Mouse (Mus musculus): ENCODE results near the gene Abhd2. TPM values are rescaled to one million over a fixed set of nuclear protein-coding genes. Genes with fewer than 3 reads are reported as not detected.

The Abhd2 gene
- polyA plus RNA-seq (2014; fragmentation: Nextera tagmentation; extraction: Ambion mirVana) = 13.2 and 14.1 TPM in 2 replicates

GRCm38 (mm10) chr7:79272789-79273718 is at the start of gene Abhd2:
Abhd2 (plus strand) TSS chr7:79273199.
- Histone ChIP-seq H3K36me3 (ENCODE audit: control insufficient read depth, insufficient read depth, low read length) (no peaks in the 10 kb centered on the region), H3K4me3 (ENCODE audit: low read depth, low read length) (peak within 1 kb of the TSS; percentile 74), H3K4me1 (replicated peaks; ENCODE audit: control insufficient read depth, insufficient read depth, low read length) (peaks cover 10% of the 10 kb centered on the region; the same call in 1 of the 2 replicates), H3K4me2 (ENCODE audit: low read depth, low read length, severe bottlenecking) (peak within 1 kb of the TSS; percentile 74), H3K27ac (ENCODE audit: low read depth, low read length) (peak within 1 kb of the TSS; percentile 53), H3K9me3 (ENCODE audit: control insufficient read depth, low read length) (no peaks in the 10 kb centered on the region), H3K27me3 (ENCODE audit: control insufficient read depth, insufficient read depth, low read length) (no peaks in the 10 kb centered on the region), H3K9ac (ENCODE audit: low read length) (peak within 1 kb of the TSS; percentile 85)
- WGBS = under 1% methylated on average over 54 of the region's 54 CpGs
- peak; percentile 100 for ATAC-seq (replicated peaks; ENCODE audit: low FRiP score)
- peak; percentile 99 for DNase-seq (ENCODE audit: low spot score)

GRCm38 (mm10) chr7:79225477-79225876 is 47.5 kb upstream of the Abhd2 start:
- 91% methylated on average over 8 of the region's 8 CpGs for WGBS
- Histone ChIP-seq H3K27me3 (ENCODE audit: control insufficient read depth, insufficient read depth, low read length) (no peaks in the 10 kb centered on the region), H3K4me2 (ENCODE audit: low read depth, low read length, severe bottlenecking) (no peak overlapping the region), H3K9me3 (ENCODE audit: control insufficient read depth, low read length) (no peaks in the 10 kb centered on the region), H3K36me3 (ENCODE audit: control insufficient read depth, insufficient read depth, low read length) (no peaks in the 10 kb centered on the region), H3K4me1 (replicated peaks; ENCODE audit: control insufficient read depth, insufficient read depth, low read length) (no peaks in the 10 kb centered on the region), H3K27ac (ENCODE audit: low read depth, low read length) (no peak overlapping the region), H3K9ac (ENCODE audit: low read length) (no peak overlapping the region), H3K4me3 (ENCODE audit: low read depth, low read length) (no peak overlapping the region)
- ATAC-seq (replicated peaks; ENCODE audit: low FRiP score) (no peak), DNase-seq (ENCODE audit: low spot score) (no peak)

DNA sequence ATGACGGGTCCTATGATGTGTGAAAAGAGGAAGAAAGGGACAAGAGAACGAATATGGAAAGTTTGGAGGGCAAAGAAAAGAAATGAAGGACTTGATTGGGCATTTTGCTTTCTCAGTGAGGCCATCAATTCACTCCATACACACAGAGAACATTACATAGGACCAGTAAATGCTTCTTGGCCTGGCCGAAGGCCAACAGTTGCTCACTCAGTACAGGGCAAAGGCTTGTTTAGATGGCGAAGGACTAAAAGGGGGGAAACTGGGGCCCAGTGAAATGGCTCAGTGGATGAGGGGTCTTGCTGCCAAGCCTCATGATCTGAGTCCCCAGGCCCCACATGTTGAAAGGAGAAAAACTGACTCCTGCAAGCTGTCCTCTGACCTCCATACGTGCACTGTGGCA is 46.8 kb upstream of the Abhd2 start:
- ATAC-seq (replicated peaks; ENCODE audit: low FRiP score) (no peak), DNase-seq (ENCODE audit: low spot score) (no peak)
- Histone ChIP-seq H3K36me3 (ENCODE audit: control insufficient read depth, insufficient read depth, low read length) (no peaks in the 10 kb centered on the region), H3K4me3 (ENCODE audit: low read depth, low read length) (no peak overlapping the region), H3K9me3 (ENCODE audit: control insufficient read depth, low read length) (no peaks in the 10 kb centered on the region), H3K27me3 (ENCODE audit: control insufficient read depth, insufficient read depth, low read length) (no peaks in the 10 kb centered on the region), H3K4me2 (ENCODE audit: low read depth, low read length, severe bottlenecking) (no peak overlapping the region), H3K4me1 (replicated peaks; ENCODE audit: control insufficient read depth, insufficient read depth, low read length) (no peaks in the 10 kb centered on the region), H3K9ac (ENCODE audit: low read length) (no peak overlapping the region), H3K27ac (ENCODE audit: low read depth, low read length) (no peak overlapping the region)
- 93% methylated on average over 5 of the region's 5 CpGs for WGBS

DNA sequence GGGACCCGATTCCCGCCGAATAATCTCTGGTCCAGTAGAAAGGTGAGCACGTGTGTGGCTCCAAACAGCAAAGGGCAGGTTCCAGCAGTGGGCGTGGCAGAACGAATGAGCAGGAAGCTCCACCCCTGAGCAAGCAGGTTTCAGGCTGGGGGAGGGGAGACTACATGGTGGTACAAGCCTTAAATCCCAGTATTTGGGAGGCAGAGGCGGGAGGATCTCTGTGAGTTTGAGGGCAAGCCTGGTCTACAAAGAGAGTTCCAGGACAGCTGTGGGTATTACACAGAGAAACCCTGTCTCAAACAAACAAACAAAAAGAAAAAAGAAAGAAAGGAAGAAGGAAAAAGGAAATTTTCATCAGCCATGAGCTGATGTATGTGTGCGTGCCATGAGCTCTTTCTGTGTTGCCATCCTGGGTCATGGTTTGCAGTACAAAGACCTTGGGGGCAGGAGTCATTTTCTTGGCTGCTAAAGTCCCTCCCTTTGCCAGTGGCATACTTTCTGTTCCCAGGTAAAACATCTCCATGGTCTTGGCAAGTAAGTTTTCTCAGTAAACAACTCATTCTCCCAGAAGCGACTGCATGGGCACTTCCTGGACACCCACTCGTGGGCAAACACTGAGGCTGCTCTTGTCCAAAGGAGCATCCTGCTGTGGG is 46.0 kb upstream of the Abhd2 start:
- no peak for DNase-seq (ENCODE audit: low spot score)
- Histone ChIP-seq H3K27me3 (ENCODE audit: control insufficient read depth, insufficient read depth, low read length) (no peaks in the 10 kb centered on the region), H3K4me3 (ENCODE audit: low read depth, low read length) (no peak overlapping the region), H3K4me1 (replicated peaks; ENCODE audit: control insufficient read depth, insufficient read depth, low read length) (no peaks in the 10 kb centered on the region), H3K36me3 (ENCODE audit: control insufficient read depth, insufficient read depth, low read length) (no peaks in the 10 kb centered on the region), H3K9me3 (ENCODE audit: control insufficient read depth, low read length) (no peaks in the 10 kb centered on the region), H3K9ac (ENCODE audit: low read length) (no peak overlapping the region), H3K27ac (ENCODE audit: low read depth, low read length) (no peak overlapping the region), H3K4me2 (ENCODE audit: low read depth, low read length, severe bottlenecking) (no peak overlapping the region)
- WGBS = 87% methylated on average over 5 of the region's 10 CpGs
- no peak for ATAC-seq (replicated peaks; ENCODE audit: low FRiP score)

GRCm38 (mm10) chr7:79228471-79228870 is 44.5 kb upstream of the Abhd2 start:
- Histone ChIP-seq H3K27ac (ENCODE audit: low read depth, low read length) (no peak overlapping the region), H3K4me3 (ENCODE audit: low read depth, low read length) (no peak overlapping the region), H3K9me3 (ENCODE audit: control insufficient read depth, low read length) (no peaks in the 10 kb centered on the region), H3K4me1 (replicated peaks; ENCODE audit: control insufficient read depth, insufficient read depth, low read length) (no peaks in the 10 kb centered on the region), H3K36me3 (ENCODE audit: control insufficient read depth, insufficient read depth, low read length) (no peaks in the 10 kb centered on the region), H3K4me2 (ENCODE audit: low read depth, low read length, severe bottlenecking) (no peak overlapping the region), H3K9ac (ENCODE audit: low read length) (no peak overlapping the region), H3K27me3 (ENCODE audit: control insufficient read depth, insufficient read depth, low read length) (no peaks in the 10 kb centered on the region)
- ATAC-seq (replicated peaks; ENCODE audit: low FRiP score) (no peak), DNase-seq (ENCODE audit: low spot score) (peak; percentile 89)
- WGBS = 30% methylated on average over 9 of the region's 9 CpGs

DNA sequence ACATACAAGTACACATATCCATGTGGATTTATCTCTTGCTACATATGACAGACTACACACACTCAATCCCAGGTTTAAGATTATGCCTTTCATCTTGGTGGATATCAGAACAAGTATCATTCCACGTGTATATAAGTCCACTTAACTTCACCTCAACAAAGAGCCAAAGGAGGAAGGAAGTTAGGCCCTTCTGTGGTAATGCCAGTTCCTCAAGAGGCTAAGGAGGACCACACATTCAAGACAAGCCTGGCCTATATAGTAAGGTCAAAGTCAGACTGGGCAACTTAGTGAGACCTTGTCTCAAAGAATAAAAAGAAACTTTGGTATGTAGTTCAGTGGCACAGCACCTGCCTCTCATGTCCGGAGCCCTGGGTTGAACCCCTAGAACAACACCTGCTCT is 41.4 kb upstream of the Abhd2 start:
- Histone ChIP-seq H3K27me3 (ENCODE audit: control insufficient read depth, insufficient read depth, low read length) (no peaks in the 10 kb centered on the region), H3K36me3 (ENCODE audit: control insufficient read depth, insufficient read depth, low read length) (no peaks in the 10 kb centered on the region), H3K27ac (ENCODE audit: low read depth, low read length) (no peak overlapping the region), H3K9me3 (ENCODE audit: control insufficient read depth, low read length) (no peaks in the 10 kb centered on the region), H3K4me3 (ENCODE audit: low read depth, low read length) (no peak overlapping the region), H3K4me1 (replicated peaks; ENCODE audit: control insufficient read depth, insufficient read depth, low read length) (no peaks in the 10 kb centered on the region), H3K4me2 (ENCODE audit: low read depth, low read length, severe bottlenecking) (no peak overlapping the region), H3K9ac (ENCODE audit: low read length) (no peak overlapping the region)
- WGBS = 84% methylated on average over 2 of the region's 2 CpGs
- no peak for DNase-seq (ENCODE audit: low spot score)
- ATAC-seq (replicated peaks; ENCODE audit: low FRiP score) = no peak

DNA sequence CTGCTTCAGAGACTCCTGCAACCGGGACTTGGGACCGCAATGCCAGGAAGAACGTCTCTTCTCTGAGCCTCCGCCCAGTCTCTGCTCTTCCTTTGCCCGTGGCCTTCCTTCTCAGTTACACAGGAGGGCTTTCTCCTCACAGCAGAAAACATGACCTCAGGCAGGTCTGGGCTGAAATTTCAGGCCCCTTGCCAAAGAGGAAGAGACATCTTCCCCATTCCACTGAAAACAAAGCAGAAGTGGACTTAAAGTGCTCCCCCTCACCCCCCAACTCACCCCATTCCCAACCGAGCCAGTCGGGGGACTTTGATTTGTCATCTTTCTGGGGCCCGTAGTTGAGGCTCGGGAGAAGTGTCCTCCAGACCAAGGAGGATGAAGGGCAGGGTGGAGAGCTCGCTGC is 41.0 kb upstream of the Abhd2 start:
- DNase-seq (ENCODE audit: low spot score) (no peak), ATAC-seq (replicated peaks; ENCODE audit: low FRiP score) (no peak)
- H3K9me3 ChIP-seq (ENCODE audit: control insufficient read depth, low read length) = no peaks in the 10 kb centered on the region
- no peaks in the 10 kb centered on the region for H3K4me1 ChIP-seq (replicated peaks; ENCODE audit: control insufficient read depth, insufficient read depth, low read length)
- no peaks in the 10 kb centered on the region for H3K27me3 ChIP-seq (ENCODE audit: control insufficient read depth, insufficient read depth, low read length)
- no peak overlapping the region for H3K27ac ChIP-seq (ENCODE audit: low read depth, low read length)
- WGBS = 89% methylated on average over 10 of the region's 10 CpGs
- H3K36me3 ChIP-seq (ENCODE audit: control insufficient read depth, insufficient read depth, low read length) = no peaks in the 10 kb centered on the region
- H3K9ac ChIP-seq (ENCODE audit: low read length) = no peak overlapping the region
- no peak overlapping the region for H3K4me3 ChIP-seq (ENCODE audit: low read depth, low read length)
- no peak overlapping the region for H3K4me2 ChIP-seq (ENCODE audit: low read depth, low read length, severe bottlenecking)

DNA sequence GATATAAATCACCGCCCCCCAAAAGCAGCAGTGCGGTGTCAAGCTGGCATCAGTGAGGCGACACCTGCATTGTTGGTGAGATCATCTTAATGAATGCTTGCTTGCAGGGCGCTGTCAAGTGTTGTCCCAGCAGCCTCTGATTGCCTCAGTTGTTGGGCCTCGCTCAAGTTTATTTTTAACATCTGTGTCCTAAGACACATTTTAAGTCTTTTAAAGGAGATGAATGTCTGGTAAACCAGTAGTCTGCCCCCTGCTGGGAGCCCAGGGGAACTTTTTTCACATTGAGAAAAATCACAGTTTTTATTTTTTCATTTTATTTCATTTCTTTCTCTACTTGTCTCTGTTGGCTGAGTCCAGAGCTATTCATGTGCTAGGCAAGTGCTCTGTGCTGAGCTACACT is 34.3 kb upstream of the Abhd2 start:
- ATAC-seq (replicated peaks; ENCODE audit: low FRiP score) = no peak

More for the DNA sequence above, 34.3 kb upstream of the Abhd2 start:
- H3K27me3 ChIP-seq (ENCODE audit: control insufficient read depth, insufficient read depth, low read length) = no peaks in the 10 kb centered on the region
- no peaks in the 10 kb centered on the region for H3K4me1 ChIP-seq (replicated peaks; ENCODE audit: control insufficient read depth, insufficient read depth, low read length)
- no peak overlapping the region for H3K4me2 ChIP-seq (ENCODE audit: low read depth, low read length, severe bottlenecking)
- H3K4me3 ChIP-seq (ENCODE audit: low read depth, low read length) = no peak overlapping the region
- DNase-seq (ENCODE audit: low spot score) = no peak
- WGBS = 87% methylated on average over 5 of the region's 5 CpGs
- H3K27ac ChIP-seq (ENCODE audit: low read depth, low read length) = no peak overlapping the region
- no peak overlapping the region for H3K9ac ChIP-seq (ENCODE audit: low read length)
- no peaks in the 10 kb centered on the region for H3K36me3 ChIP-seq (ENCODE audit: control insufficient read depth, insufficient read depth, low read length)
- H3K9me3 ChIP-seq (ENCODE audit: control insufficient read depth, low read length) = no peaks in the 10 kb centered on the region

Measured in forebrain, embryonic 11.5 days (tissue).